Mouse (Mus musculus): Measurements from ENCODE around the gene Odf3l1.

Odf3l1 gene

DNA sequence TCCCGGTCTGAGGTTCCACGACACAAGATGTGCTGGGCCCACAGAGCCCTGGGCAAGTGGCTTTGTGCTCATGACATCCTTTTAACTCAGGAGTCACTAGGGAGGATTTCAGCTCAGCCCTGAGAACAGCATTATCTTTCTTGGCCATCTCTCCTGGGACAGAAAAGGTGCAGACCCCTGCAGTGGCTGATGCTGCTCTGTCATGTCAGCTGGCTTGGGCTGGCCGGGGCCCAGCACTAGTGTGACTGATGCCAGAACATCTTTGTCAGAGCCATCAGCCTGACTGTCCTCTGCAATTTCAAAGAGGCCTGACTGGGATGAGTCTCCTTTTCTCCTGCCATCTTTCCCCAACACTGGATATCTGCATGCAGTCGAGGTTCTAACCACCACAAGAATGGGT is 17.8 kb upstream of the Odf3l1 start:
- no peak for DNase-seq (ENCODE audit: low spot score in 2 of 2)

DNA sequence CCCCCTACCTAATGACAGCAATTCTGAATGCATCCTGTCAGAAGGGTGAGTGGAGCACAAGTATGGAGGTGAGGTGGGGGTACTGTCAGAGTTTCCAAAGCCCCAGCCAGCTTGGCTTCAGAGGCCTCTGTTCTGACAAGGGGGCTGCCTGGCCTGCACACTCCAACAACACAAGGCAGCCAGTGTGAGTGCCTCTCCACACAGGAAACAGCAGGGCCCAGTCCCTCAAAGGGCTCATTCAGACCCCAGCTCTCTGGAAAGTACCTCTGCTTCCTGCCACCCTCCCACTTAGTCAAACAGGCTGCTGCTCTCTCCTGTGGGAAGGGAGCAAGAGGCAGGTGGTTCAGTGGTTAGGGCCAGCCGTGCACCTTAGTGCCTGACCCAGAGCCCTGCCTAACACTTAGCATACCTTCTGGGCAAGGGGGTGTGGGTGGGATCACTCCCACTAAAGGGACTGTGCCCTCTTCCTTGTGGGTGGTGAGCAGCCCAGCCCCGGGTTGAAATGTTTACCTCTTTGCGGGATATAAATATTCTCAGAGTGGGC is 17.1 kb upstream of the Odf3l1 start:
- no peak for DNase-seq (ENCODE audit: low spot score in 2 of 2)

DNA sequence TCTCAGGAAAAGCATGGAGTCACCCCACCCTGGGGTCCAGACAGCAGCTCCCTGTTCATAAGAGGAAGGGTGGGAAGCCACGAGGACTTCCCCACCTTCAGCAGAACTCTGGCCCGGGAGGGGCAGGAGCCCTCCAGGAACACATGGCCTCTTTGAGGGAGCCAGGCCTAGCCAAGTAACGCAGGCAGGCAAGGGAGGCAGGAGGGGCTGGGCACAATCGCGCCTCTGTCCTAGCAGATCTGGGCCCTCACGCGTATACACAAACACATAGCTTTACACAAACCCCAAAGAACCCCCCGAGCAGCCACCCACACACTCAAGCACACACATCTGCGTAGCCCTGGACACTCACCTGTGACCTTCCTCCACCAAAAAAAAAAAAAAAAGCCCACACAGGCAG is 16.3 kb upstream of the Odf3l1 start:
- DNase-seq (ENCODE audit: low spot score in 2 of 2): no peak

DNA sequence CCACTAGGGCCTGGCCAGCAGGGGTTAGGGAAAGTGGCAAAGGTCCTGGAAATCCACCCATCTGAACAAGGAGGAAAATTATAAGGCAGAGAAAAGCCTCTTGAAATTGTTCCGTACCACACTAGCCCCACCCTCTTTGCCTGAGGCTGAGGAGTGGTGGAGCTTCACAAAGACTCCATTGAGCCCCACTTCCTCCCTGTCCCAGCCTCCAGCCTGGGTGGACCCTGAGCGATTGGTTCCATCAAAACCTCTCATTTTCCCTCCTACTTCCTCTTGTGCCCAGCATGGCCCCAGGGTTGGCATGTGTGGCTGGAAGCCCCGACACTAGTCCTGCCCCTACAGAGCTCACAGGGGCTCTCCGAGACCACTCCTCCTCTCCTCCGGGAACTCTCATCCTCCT is 12.8 kb upstream of the Odf3l1 start:
- no peak for DNase-seq (ENCODE audit: low spot score in 2 of 2)

GRCm38 (mm10) chr9:56876784-56877183 is 12.3 kb upstream of the Odf3l1 start:
- no peak for DNase-seq (ENCODE audit: low spot score in 2 of 2)

DNA sequence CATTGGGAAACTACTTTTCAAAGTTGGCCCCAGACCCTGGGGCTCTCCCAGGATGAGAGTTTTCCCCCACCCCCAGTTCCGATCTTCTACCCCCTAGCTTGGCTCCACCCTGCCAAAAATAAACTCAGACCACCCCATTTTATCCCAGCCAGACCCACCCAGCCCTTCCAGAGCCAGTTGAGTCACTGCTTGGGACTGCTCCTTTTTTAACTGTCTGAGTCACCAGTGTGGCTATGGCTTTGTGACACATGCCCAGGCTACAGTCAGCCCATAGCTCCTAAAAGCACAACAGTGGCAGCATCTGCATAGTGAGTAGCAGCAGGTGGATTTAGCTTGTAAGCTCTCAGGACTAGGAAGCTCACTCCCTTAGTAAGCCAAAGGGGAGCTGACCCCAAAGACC is 8.6 kb upstream of the Odf3l1 start:
- DNase-seq (ENCODE audit: low spot score in 2 of 2): no peak

DNA sequence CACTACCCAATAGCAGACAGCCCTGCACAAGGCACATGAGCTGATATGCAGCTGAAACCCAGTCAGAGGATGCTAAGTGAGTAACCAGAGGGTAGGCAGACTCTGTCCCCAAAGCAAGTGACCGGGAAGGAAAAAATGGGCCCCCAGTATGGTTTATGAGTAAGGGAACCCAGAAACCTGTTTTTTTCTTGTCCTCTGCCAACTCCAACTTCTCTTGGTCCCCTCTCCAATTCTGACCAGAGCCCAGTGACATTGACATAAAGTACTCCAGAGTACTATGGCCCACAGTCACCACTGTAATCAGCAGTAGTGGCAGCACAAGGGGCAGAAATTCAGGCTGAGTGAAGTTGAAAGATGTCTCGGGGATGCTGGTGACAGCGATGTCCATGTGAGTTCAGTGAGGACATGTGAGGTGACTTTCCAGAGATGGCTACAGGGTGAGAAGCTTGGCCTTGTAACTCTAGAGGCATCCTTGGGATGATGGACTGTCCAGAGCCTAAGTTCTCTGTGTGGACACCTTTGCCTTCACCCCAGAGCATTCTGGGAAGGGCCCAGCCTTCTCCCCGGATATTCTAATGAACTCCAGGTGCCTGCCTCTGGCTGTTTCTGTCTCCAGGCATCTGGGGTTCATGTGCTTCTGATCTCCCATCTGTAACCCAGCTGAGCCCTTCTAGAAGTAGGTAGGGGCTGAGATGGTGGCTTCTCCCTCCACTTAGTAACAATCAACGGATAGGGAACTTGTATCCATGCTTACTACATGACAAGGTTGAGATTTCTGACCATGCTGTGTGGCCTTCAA is 7.8 kb upstream of the Odf3l1 start:
- no peak for DNase-seq (ENCODE audit: low spot score in 2 of 2)

- no peak for DNase-seq (ENCODE audit: low spot score in 2 of 2)
Observed at GRCm38 (mm10) chr9:56871191-56871590, 6.7 kb upstream of the Odf3l1 start.

DNA sequence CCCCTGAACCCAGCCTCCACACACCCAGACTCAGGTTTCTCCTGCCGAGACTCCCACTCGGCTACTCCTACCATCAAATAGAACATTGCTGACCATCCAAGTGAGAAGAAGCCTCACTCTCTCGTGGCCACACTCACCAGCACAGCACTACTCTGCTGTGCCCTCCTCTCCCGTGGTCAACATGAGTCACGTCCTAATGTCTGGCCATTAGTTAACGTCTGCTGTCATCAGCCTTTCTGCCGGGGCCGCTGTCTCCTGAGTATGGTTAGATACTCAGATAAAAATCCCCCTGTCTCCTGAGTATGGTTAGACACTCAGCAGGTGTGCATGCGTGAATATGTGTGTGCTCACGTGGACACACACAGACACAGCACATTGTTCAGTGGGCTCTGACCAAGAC is 6.3 kb upstream of the Odf3l1 start:
- DNase-seq (ENCODE audit: low spot score in 2 of 2): no peak

GRCm38 (mm10) chr9:56869552-56869951 is 5.1 kb upstream of the Odf3l1 start:
- no peak for DNase-seq (ENCODE audit: low spot score in 2 of 2)

- DNase-seq (ENCODE audit: low spot score in 2 of 2): no peak
Observed at GRCm38 (mm10) chr9:56868292-56868691, 3.8 kb upstream of the Odf3l1 start.

GRCm38 (mm10) chr9:56866430-56866829 is 2.0 kb upstream of the Odf3l1 start:
- no peak for DNase-seq (ENCODE audit: low spot score in 2 of 2)

DNA sequence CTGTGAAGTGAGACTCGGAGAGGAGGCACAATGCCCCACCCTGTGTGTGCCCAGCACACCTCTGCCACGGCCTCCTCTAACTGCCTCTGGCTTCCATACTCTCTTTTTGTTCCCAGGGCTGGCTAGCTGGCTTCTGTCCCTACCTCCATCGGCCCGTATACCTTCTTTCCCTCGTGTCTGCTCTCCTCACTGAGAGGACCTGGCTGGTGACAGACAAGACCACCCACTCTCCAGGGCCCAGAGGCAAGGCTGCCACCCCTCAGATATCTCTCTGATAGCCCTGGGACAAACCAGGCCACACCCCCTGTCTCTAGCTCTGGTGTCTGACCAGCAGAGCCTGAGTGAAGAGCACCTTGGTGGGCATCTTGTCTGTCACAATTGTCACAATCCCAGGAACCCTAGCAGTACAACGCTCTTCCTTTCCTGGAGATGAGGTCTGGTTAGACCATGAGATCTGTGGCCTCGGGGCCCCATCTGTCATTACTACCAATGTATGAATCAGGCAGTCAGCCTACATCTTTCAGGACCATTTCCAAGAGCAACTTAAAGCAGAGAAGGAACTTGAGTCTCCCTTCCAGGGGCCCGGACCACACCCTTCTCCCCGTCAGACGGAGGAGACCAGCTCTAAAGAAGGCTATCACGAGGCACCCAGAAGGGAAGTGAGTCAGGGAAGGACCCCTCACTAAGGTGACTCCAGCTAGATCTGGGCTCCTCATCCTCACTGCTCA is 1.4 kb upstream of the Odf3l1 start:
- no peak for DNase-seq (ENCODE audit: low spot score in 2 of 2)

DNA sequence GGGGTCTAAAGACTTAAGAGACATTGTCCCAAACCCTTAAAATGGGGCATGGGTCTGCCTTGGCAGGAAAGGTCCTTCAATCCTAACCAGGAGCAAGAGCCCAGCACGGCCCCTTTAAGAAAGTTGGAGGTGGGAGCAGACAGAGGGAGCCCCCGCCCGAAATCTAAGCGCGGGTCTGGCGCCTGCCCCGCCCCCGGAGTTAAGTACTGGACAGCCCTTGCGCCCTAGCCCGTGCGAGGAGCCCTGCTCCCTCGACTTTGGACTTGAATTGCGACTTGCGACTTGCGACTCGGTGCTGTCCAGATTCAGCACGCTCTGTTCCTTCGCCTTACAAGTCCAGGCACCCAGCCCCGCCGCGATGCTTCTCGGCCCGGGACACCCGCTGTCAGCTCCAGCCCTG is 353 bp upstream of the Odf3l1 start, which contains the start of gene Cspg4:
TSS of gene Cspg4 (plus strand) at position 202 of the 400 bp plus-strand sequence.
- DNase-seq (ENCODE audit: low spot score in 2 of 2): no peak

- DNase-seq (ENCODE audit: low spot score in 2 of 2): no peak
Observed at GRCm38 (mm10) chr9:56862863-56863262, 1.6 kb downstream of the Odf3l1 start.

DNA sequence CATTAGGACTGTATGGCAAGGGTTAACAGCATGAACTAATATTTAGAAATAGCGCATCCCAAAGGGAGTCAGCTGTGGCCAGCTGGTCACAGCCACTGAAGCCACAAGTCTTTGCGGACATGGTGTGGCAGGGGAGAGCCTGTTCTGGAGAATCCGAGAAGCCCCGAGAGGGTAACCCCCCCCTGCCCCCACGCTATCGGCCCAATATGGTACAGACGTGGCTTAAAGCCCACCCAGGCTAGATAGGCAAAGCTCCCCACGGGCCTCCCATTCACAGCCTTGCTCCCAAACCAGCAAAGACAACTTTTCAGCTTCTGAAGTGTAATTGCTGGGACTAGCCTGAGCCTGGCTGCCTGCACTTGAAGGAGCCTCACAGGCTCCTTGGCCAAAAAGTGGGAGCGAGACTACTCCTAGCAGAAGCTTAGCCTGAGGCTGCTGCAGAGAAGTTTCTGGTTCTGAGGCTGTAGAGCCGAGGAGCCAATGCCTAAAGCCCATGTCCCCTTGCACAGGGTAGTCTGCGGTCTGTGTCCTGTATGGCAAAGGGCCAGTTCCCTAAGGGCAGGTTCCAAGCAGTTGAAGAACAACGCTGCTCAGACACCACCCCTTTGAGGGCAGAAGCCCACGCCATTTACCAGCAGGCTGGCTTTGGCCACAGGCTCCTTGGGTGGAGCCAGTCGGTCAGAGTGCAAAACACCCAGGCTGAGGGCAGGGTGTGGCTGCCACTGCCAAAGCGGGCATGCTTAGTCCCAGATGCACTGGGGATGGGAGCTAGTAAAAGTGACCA is 3.8 kb downstream of the Odf3l1 start:
- DNase-seq (ENCODE audit: low spot score in 2 of 2): no peak

DNA sequence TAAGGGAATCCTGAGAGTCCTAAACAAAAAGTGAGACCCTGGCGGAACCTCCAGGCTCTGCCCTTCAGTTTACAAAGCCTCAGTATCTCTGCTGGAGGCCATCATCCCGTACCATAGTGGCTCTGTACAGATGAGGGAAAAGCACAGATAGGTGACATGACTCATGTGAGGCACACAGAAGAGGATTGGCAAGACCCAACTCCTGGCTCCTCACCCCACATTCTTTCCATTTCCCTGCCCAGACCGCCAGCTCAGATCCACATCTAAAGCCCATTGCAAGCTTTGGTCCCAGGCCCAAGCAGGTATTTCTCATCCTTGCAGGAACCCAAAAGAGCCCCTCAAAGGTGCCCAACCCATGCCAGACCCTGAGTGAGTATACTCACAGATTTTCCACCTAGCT is 4.4 kb downstream of the Odf3l1 start:
- DNase-seq (ENCODE audit: low spot score in 2 of 2): no peak

DNA sequence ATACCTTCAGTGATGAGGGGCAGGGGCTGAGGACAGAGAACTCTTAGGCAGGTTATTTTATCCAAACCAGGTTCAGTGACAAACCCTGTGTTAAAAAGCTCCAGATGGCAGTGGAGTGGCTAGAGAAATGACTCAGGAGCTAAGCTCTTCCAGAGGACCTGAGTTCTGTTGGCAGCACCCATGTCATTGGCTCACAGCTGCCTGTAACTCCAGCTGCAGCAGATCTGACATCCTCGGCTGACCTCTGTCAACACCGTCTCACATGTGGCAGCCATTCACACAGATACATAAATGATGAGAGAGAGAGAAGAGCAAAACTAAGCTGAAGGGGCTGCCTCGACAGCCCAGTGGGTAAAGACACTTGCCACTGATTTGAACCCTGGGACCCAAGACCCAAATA is 7.0 kb downstream of the Odf3l1 start:
- DNase-seq (ENCODE audit: low spot score in 2 of 2): no peak

GRCm38 (mm10) chr9:56851778-56852177 is 12.7 kb downstream of the Odf3l1 start:
- no peak for DNase-seq (ENCODE audit: low spot score in 2 of 2)

DNA sequence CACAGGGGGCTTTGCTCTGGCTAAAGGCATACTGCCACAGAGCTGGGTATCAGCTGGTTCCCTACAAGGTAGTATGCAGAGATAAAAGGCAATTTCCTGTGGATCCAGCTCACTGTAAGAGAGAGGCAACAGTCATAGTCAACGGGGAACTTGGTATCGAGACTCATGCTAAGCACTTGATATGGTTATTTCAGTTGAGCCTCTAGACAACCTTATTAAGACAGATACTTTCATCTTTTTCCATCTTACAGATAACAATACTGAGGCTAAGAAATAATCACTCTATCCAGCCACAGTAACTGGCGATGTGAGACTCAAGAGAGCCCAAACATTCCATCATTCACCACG is 13.6 kb downstream of the Odf3l1 start:
- DNase-seq (ENCODE audit: low spot score in 2 of 2): no peak

- no peak for DNase-seq (ENCODE audit: low spot score in 2 of 2)
Observed at GRCm38 (mm10) chr9:56850128-56850904, 14.2 kb downstream of the Odf3l1 start.

DNA sequence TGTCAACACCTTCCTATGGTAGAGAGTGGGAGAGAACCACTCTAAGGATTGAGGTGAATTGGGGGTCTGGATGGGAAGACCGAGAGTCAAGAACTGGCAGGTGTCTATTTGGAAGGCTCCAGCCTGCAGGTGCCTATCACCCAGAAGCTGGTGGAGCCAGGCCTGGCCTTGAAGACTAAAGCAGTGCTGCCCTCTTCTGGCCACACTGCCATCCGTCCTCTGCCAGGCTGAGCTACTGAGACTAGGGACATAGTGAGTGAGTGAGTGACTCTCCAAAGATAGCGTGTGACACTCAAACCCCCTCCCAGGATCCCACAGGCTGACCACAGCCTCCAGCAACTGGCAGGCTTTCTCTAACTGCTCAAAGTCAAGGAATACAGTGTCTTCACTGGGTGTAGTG is 17.0 kb downstream of the Odf3l1 start:
- DNase-seq (ENCODE audit: low spot score in 2 of 2): peak; percentile 36 to 79
